Mouse (Mus musculus): ENCODE measurements at regions not wholly inside any gene's neighbourhood (a gene's known extent, or its start where the extent isn't known, plus 50 kb on each side); places are given as distances from the start of the nearest gene placed in this dataset.

DNA sequence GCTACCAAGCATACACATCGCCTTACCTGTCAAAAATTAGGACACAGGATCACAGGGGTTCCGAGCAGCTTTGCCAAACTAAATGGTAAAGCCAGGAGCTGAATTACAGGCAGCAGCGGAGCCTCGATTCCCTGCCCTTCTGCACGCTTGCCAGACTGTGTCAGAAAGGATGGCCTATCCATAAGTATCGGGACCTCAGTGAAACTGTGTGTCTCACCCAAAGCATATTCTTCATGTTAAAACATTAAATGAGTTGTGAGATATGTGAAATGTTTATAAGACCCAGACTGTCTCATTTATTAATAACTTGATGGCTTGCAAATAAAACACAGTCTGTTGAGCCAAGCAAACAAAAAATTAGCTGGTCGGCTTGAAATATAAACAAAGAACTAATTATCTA is 59.4 kb upstream of the Crim1 start:
- TF ChIP-seq ZNF384 (IDR thresholded peaks at IDR 0.05; ENCODE audit: low read depth, low read length) (no peak), ZC3H11A (IDR thresholded peaks at IDR 0.05; ENCODE audit: borderline replicate concordance, low read depth, low read length) (no peak), HCFC1 (IDR thresholded peaks at IDR 0.05; ENCODE audit: borderline replicate concordance, insufficient read depth, low read length) (no peak), CHD2 (IDR thresholded peaks at IDR 0.05; ENCODE audit: low read depth, low read length) (no peak)

All from ES-E14 (cell line).